Mouse (Mus musculus): ENCODE results near the gene Pygo2. TPM values are rescaled to one million over a fixed set of nuclear protein-coding genes. Genes with fewer than 3 reads are reported as not detected.

Gene Pygo2
- polyA plus RNA-seq, 1 experiment: 42.4 TPM

- TF ChIP-seq POLR2A (IDR thresholded peaks at IDR 0.05; ENCODE audit: low read depth, low read length) (peak; percentile 39), CTCF (IDR thresholded peaks at IDR 0.05; ENCODE audit: borderline replicate concordance, insufficient read depth, low read length) (no peak)
- H3K4me1 ChIP-seq (ENCODE audit: control insufficient read depth, insufficient read depth, low read length): 0 out of 2 replicates have a peak, but pooled peaks cover 4% of the 10 kb centered on the region
- H3K27ac ChIP-seq (ENCODE audit: insufficient read depth, low read length): peak within 1 kb of the TSS; percentile 99
- H3K4me3 ChIP-seq (ENCODE audit: insufficient read depth, low read length): peak within 1 kb of the TSS; percentile 95
Measured at GRCm38 (mm10) chr3:89418170-89418860, 11.7 kb upstream of the Pygo2 start, which contains the start of the genes Cks1b and Shc1. Gene Cks1b, minus strand, starts transcription at chr3:89418383. Gene Shc1, plus strand, starts transcription at chr3:89418443.

DNA sequence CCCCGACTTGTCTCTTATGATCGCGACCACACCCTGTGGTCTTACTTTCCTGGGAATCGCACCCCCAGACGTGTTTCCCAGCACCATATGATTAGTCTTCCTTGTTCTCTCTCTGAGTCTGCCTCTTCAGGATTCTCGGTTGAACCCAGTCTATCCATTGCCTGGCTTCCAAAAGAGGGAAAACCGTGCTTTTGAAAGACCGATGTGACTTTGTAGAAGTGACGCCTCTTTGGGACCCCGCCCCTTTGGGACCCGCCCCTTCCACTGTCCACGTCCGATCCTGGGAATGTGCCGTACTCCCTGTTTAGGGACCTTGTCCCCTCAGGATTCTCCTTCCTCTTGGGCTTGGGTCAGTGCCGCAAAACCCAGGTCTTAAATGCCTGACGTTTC, 11.2 kb upstream of the Pygo2 start:
- H3K27ac ChIP-seq (ENCODE audit: insufficient read depth, low read length): peak overlapping the region; percentile 99
- H3K4me3 ChIP-seq (ENCODE audit: insufficient read depth, low read length): peak overlapping the region; percentile 71
- 0 out of 2 replicates have a peak, but pooled peaks cover 4% of the 10 kb centered on the region for H3K4me1 ChIP-seq (ENCODE audit: control insufficient read depth, insufficient read depth, low read length)
- TF ChIP-seq POLR2A (IDR thresholded peaks at IDR 0.05; ENCODE audit: low read depth, low read length) (peak; percentile 89), CTCF (IDR thresholded peaks at IDR 0.05; ENCODE audit: borderline replicate concordance, insufficient read depth, low read length) (no peak)

GRCm38 (mm10) chr3:89419571-89419970, 10.4 kb upstream of the Pygo2 start:
- 0 out of 2 replicates have a peak, but pooled peaks cover 4% of the 10 kb centered on the region for H3K4me1 ChIP-seq (ENCODE audit: control insufficient read depth, insufficient read depth, low read length)
- TF ChIP-seq POLR2A (IDR thresholded peaks at IDR 0.05; ENCODE audit: low read depth, low read length) (no peak; the same call in none of the 2 replicates), CTCF (IDR thresholded peaks at IDR 0.05; ENCODE audit: borderline replicate concordance, insufficient read depth, low read length) (no peak)
- H3K4me3 ChIP-seq (ENCODE audit: insufficient read depth, low read length): peak overlapping the region; percentile 71
- peak overlapping the region; percentile 99 for H3K27ac ChIP-seq (ENCODE audit: insufficient read depth, low read length)

GRCm38 (mm10) chr3:89419981-89420380, 10.0 kb upstream of the Pygo2 start:
- Histone ChIP-seq H3K4me3 (ENCODE audit: insufficient read depth, low read length) (peak overlapping the region; percentile 71), H3K27ac (ENCODE audit: insufficient read depth, low read length) (peak overlapping the region; percentile 99), H3K4me1 (ENCODE audit: control insufficient read depth, insufficient read depth, low read length) (0 out of 2 replicates have a peak, but pooled peaks cover 4% of the 10 kb centered on the region)
- TF ChIP-seq POLR2A (IDR thresholded peaks at IDR 0.05; ENCODE audit: low read depth, low read length) (peak; percentile 39; the same call in 1 of the 2 replicates), CTCF (IDR thresholded peaks at IDR 0.05; ENCODE audit: borderline replicate concordance, insufficient read depth, low read length) (no peak)

DNA sequence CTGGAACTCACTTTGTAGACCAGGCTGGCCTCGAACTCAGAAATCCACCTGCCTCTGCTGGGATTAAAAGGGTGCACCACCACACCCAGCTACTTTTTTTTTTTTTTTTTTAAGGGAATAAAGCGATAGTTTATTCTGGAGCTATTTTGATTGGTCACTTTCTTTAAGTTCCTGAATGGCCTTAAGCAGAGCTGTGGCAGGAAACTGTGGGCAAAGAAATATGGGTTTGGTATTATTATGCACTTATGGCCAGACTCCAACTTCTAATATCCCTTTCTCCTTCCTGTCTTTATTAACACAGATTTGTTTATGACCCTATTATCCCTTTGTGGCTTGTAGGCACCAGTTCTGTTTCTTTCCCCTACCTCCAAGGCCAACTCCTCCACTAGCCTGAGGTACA, 9.6 kb upstream of the Pygo2 start:
- no peak for TF ChIP-seq CTCF (IDR thresholded peaks at IDR 0.05; ENCODE audit: borderline replicate concordance, insufficient read depth, low read length)
- no peak for TF ChIP-seq POLR2A (IDR thresholded peaks at IDR 0.05; ENCODE audit: low read depth, low read length)
- Histone ChIP-seq H3K4me1 (ENCODE audit: control insufficient read depth, insufficient read depth, low read length) (0 out of 2 replicates have a peak, but pooled peaks cover 4% of the 10 kb centered on the region), H3K27ac (ENCODE audit: insufficient read depth, low read length) (peak overlapping the region; percentile 99), H3K4me3 (ENCODE audit: insufficient read depth, low read length) (peak overlapping the region; percentile 71)

DNA sequence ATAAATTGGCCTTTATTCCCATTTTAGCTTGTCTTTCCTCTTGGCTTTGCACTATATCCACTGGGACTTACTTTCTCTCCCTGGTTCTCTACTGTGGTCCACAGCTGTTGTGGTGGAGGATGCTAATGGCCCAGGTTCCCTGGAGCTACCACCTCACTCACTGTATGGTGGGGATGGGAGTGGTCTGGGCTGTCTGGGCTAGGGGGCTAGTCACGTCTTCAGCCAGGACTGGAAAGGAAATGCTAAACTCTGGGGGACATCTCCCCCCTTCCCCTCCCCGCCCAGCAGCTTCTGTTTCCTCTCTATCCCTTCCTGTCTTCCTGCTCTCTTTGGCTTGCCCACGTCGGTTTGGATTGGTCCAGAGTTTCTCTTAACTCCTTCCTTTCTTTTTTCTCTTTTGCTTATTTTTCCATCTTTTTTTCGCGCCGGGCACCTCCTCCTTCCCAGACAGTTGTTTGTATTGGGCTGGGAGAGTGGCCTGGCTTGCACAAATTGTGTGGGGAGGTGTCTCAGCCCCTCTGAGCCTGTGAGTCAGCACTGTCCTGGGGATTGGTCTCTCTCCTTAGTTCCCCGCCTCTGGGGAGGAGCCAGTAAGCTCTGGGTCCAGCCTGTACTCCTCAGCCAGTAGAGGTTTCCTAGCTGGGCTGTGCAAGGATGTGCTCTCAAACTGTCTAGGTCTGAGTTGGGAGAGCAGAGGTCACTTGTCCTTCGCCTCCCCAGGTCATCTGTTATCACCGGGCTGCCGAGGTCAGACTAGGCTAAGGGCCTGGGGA, 8.8 kb upstream of the Pygo2 start:
- peak; percentile 100 for TF ChIP-seq POLR2A (IDR thresholded peaks at IDR 0.05; ENCODE audit: low read depth, low read length)
- no peak for TF ChIP-seq CTCF (IDR thresholded peaks at IDR 0.05; ENCODE audit: borderline replicate concordance, insufficient read depth, low read length)
- peak overlapping the region; percentile 99 for H3K27ac ChIP-seq (ENCODE audit: insufficient read depth, low read length)
- H3K4me1 ChIP-seq (ENCODE audit: control insufficient read depth, insufficient read depth, low read length): 0 out of 2 replicates have a peak, but pooled peaks cover 4% of the 10 kb centered on the region
- H3K4me3 ChIP-seq (ENCODE audit: insufficient read depth, low read length): peak overlapping the region; percentile 66

DNA sequence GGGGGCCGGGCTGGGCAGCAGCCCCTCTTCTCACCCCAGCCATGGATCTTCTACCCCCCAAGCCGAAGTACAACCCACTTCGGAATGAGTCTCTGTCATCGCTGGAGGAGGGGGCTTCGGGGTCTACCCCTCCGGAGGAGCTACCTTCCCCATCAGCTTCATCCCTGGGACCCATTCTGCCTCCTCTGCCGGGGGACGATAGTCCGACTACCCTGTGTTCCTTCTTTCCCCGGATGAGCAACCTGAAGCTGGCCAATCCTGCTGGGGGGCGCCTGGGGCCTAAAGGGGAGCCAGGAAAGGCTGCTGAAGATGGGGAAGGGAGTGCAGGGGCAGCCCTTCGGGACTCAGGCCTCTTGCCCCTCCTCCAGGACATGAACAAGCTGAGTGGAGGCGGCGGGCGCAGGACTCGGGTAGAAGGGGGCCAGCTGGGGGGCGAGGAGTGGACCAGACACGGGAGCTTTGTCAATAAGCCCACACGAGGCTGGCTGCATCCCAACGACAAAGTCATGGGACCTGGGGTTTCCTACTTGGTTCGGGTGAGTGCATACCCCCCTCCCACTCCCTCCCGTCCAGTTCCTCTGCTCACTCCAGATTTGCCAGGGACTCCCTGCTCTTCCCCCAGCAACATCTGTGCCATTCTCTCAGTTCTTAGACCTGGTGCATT, 8.1 kb upstream of the Pygo2 start:
- peak overlapping the region; percentile 27 for H3K27ac ChIP-seq (ENCODE audit: insufficient read depth, low read length)
- 0 out of 2 replicates have a peak, but pooled peaks cover 4% of the 10 kb centered on the region for H3K4me1 ChIP-seq (ENCODE audit: control insufficient read depth, insufficient read depth, low read length)
- TF ChIP-seq CTCF (IDR thresholded peaks at IDR 0.05; ENCODE audit: borderline replicate concordance, insufficient read depth, low read length) (no peak), POLR2A (IDR thresholded peaks at IDR 0.05; ENCODE audit: low read depth, low read length) (peak; percentile 47)
- H3K4me3 ChIP-seq (ENCODE audit: insufficient read depth, low read length): peak overlapping the region; percentile 66

GRCm38 (mm10) chr3:89422556-89423205, 7.3 kb upstream of the Pygo2 start:
- 0 out of 2 replicates have a peak, but pooled peaks cover 4% of the 10 kb centered on the region for H3K4me1 ChIP-seq (ENCODE audit: control insufficient read depth, insufficient read depth, low read length)
- H3K27ac ChIP-seq (ENCODE audit: insufficient read depth, low read length): 0 out of 2 replicates have a peak overlapping the region, but pooled peaks have one; percentile 7
- no peak for TF ChIP-seq CTCF (IDR thresholded peaks at IDR 0.05; ENCODE audit: borderline replicate concordance, insufficient read depth, low read length)
- no peak; the same call in 1 of the 2 replicates for TF ChIP-seq POLR2A (IDR thresholded peaks at IDR 0.05; ENCODE audit: low read depth, low read length)
- H3K4me3 ChIP-seq (ENCODE audit: insufficient read depth, low read length): peak overlapping the region; percentile 66

Data from embryonic fibroblast, embryonic 13.5 days (primary cell).